Mouse (Mus musculus) heart, adult 2 months (tissue): Measurements from ENCODE around the gene Unc13b. TPM values are rescaled to one million over a fixed set of nuclear protein-coding genes. Genes with fewer than 3 reads are reported as not detected.

Experiments
- DNase-seq, 2 experiments: peaks; one replicate each; pipeline ENCODE4 v3.0.0; 2021
- H3K27ac ChIP-seq: fragments of 200-600 bp; 2 replicates; pipeline ENCODE4 v1.8.1; 2022
- H3K27me3 ChIP-seq: fragments of 200-500 bp; 2 replicates; pipeline ENCODE4 v1.6.1; 2012; ENCODE audit warnings: mild to moderate bottlenecking, low read length, inconsistent platforms, mixed read lengths; ENCODE audit not compliant: control insufficient read depth, insufficient read depth
- H3K36me3 ChIP-seq: fragments of 200-500 bp; 2 replicates; pipeline ENCODE4 v1.6.1; 2012; ENCODE audit warnings: low read length, inconsistent platforms; ENCODE audit not compliant: control insufficient read depth, insufficient read depth
- H3K4me1 ChIP-seq: fragments of 200-500 bp; 2 replicates; pipeline ENCODE4 v1.6.1; 2011; ENCODE audit warnings: low read length; ENCODE audit not compliant: control insufficient read depth, insufficient read depth
- H3K4me3 ChIP-seq: fragments of 200-600 bp; 2 replicates; pipeline ENCODE4 v1.8.1; 2022
- H3K79me2 ChIP-seq: fragments of 200-500 bp; replicated peaks from 2 replicates; pipeline ENCODE4 v1.6.1; 2012; ENCODE audit warnings: mild to moderate bottlenecking, inconsistent platforms, low read length, moderate library complexity, mixed read lengths; ENCODE audit not compliant: control insufficient read depth, insufficient read depth
- H3K9ac ChIP-seq: fragments of 200-500 bp; 2 replicates; pipeline ENCODE4 v1.6.1; 2012; ENCODE audit warnings: low read depth, mild to moderate bottlenecking, control low read depth, inconsistent platforms, low read length, mixed read lengths
- CTCF ChIP-seq: fragments of 200-600 bp; IDR thresholded peaks from 2 replicates; pipeline ENCODE4 v1.8.1; 2022; ENCODE audit warnings: antibody characterized with exemption, mild to moderate bottlenecking, moderate library complexity
- EP300 ChIP-seq: fragments of 200-500 bp; IDR thresholded peaks from 2 replicates; pipeline ENCODE4 v1.6.1; 2011; ENCODE audit warnings: low read depth, low read length, control low read depth; ENCODE audit not compliant: insufficient read depth
- POLR2A ChIP-seq: fragments of 200-500 bp; IDR thresholded peaks from 2 replicates; pipeline ENCODE4 v1.6.1; 2011; ENCODE audit warnings: mild to moderate bottlenecking, low read depth, low read length, control low read depth; ENCODE audit not compliant: insufficient read depth
- WGBS: fragments of 180-500 bp; shearing (Covaris S2); methylation state at CpG from one replicate; pipeline ENCODE4 v1.1.7; 2018; 5-methylcytosine and 5-hydroxymethylcytosine counted together
- intact Hi-C: fragments of 180-260 bp; cut with DNase I; formaldehyde crosslinking; loops from one replicate; pipeline ENCODE4 v1.15.1; 2025
- polyA plus RNA-seq: library from polyadenylated mRNA; depleted of rRNA; stranded (reverse); fragments of >200 nt; gene quantifications from 2 replicates; pipeline ENCODE4 v1.2.3, GENCODE M21; 2012
- total RNA-seq, 2 experiments: library from RNA; stranded (reverse); gene quantifications; 2 replicates each; pipeline ENCODE4 v1.2.3; 2021

Unc13b gene
- total and polyA plus RNA-seq, 3 experiments, result 6.7 to 10.9 (median 10.0) TPM

DNA sequence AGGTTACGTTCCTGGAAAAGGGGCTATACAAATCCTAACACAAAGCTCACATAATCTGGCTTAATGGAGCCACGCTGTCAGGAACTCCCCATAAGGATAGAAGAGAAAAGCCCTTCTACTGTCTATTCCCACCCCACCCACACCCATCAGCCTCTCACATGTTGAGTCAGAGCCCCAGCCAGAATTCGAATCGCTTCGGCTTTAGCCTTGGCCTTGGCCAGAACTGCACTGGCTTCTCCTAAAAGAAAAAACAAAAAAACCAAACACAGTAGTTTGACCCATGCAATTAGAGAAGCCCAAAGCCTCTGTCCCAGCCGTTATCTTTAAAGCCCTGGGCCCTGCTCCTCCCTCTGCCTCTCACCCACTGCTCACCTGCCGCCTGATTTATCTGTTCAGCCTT is 29.6 kb upstream of the Unc13b start:
- Histone ChIP-seq H3K27ac (no peak overlapping the region), H3K9ac (no peak overlapping the region), H3K4me3 (no peak overlapping the region), H3K36me3 (no peaks in the 10 kb centered on the region), H3K4me1 (peaks cover 7% of the 10 kb centered on the region), H3K27me3 (no peaks in the 10 kb centered on the region), H3K79me2 (no peaks in the 10 kb centered on the region; the same call in 1 of the 2 replicates)
- DNase-seq, result no peak
- intact Hi-C loops, result no loop called here
- no peak for TF ChIP-seq POLR2A
- no peak for TF ChIP-seq EP300
- TF ChIP-seq CTCF, result no peak
- 95% methylated on average over 7 of the region's 7 CpGs for WGBS

DNA sequence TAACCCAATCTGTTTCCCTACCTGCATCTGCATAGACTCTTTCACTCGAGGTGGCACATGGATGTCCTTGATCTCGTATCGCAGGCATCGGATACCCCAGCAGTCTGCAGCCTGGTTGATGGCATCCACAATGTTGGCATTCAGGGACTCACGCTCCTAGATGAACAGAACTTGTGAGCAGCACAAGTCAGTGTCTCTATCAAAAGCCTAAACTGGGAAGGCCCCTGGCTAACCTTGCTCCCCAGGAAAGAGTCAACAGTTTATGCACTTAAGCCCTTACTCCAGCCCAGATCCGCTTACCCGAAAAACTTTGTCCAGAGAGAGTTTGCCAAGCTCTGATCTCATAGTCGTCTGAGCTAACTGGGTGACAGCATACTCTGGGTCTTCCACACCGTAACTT is 29.0 kb upstream of the Unc13b start:
- H3K79me2 ChIP-seq, result no peaks in the 10 kb centered on the region; the same call in 1 of the 2 replicates
- no peak overlapping the region for H3K9ac ChIP-seq
- peaks cover 7% of the 10 kb centered on the region for H3K4me1 ChIP-seq
- intact Hi-C loops, result no loop called here
- no peaks in the 10 kb centered on the region for H3K36me3 ChIP-seq
- WGBS, result 88% methylated on average over 9 of the region's 9 CpGs
- no peak overlapping the region for H3K27ac ChIP-seq
- no peak for DNase-seq
- no peaks in the 10 kb centered on the region for H3K27me3 ChIP-seq
- no peak for TF ChIP-seq EP300
- no peak for TF ChIP-seq POLR2A
- no peak for TF ChIP-seq CTCF
- no peak overlapping the region for H3K4me3 ChIP-seq

DNA sequence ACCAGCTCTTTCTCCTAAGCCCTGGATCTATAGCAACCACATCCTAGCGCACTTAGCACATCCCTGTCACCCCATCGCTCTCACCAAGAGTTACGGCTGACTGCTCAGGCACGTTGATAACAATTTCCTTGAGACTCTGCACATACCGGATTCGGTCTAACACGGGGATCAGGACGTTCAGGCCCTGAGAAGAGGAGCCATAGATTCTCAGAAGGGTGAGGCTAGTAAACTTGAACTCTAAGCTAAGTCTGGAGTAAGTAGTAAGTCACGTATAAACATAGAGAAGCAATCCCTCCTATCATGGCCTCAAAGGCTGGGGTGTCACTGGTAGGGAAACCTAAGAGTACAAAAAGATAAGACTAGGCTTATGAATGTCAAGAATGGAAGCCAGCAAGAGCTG is 28.4 kb upstream of the Unc13b start:
- peaks cover 4% of the 10 kb centered on the region for H3K4me1 ChIP-seq
- 59% methylated on average over 9 of the region's 9 CpGs for WGBS
- no peaks in the 10 kb centered on the region for H3K36me3 ChIP-seq
- H3K27me3 ChIP-seq, result no peaks in the 10 kb centered on the region
- H3K79me2 ChIP-seq, result no peaks in the 10 kb centered on the region; the same call in 1 of the 2 replicates
- no peak for TF ChIP-seq EP300
- no peak for TF ChIP-seq CTCF
- TF ChIP-seq POLR2A, result no peak
- H3K4me3 ChIP-seq, result peak overlapping the region; percentile 65
- peak overlapping the region; percentile 81 for H3K9ac ChIP-seq
- DNase-seq, result no peak
- intact Hi-C loops, result no loop called here
- H3K27ac ChIP-seq, result no peak overlapping the region; the same call in 1 of the 2 replicates

DNA sequence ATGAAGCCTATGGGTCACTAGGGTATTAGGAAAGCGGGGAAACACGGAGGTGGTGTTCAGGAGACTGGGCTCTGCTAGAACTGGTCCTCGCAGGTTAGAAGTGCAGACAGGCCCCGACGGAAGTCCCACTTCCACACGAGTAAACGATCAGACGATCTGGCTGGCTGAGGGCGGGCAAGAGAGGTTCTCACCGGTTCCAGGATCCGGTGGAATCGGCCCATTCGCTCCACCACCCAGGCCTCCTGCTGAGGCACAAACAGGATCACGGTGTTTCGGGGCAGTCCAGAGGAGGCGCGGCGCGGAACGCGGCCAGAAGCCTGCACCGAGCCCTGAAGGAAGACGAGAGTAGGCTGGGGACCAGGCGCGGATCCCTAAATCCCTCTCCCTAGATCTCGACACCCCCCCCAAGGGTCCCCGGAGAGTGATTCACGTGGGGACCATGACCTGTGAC is 27.9 kb upstream of the Unc13b start:
- no peaks in the 10 kb centered on the region for H3K36me3 ChIP-seq
- intact Hi-C loops, result no loop called here
- DNase-seq, result no peak

DNA sequence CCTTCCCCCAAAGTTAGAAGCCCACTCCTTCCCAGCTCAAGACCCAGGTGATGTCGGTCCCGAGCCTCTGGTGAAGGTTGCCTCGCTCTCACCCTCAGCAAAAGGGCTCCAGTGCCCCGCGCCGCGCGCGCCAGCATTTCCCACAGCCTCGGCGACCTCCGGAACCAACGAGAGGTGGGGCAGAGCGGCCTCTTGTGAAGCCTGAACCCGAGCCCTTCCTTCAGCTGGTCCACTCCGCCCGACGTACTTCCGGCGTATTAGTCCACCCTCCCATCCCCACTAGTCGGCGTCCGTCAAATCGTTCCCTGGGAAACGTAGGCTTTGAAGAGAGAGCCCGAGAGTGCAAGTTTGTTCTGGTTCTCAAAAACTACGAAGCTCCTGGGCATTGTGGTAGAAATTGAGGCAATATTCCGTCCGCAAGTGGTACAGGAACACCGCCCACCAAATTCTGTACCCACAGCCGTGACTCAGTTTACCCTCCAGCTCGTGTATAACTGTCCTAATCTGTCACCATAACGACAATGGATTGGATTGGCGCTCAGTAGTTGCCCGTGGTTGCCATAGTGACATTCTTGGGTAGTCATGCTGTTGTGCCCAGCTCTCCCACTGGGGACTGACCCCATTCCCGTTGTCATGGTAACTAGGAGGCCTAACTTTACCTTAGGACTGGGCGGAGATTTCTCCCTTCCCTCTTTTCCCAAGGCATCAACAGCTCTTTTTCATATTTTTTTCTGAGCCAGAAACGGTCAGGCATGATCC is 27.3 kb upstream of the Unc13b start, which contains the start of gene Stoml2:
Gene Stoml2 (minus strand): TSS at position 474 of the 759 bp plus-strand sequence.
- Histone ChIP-seq H3K4me1 (peaks cover 4% of the 10 kb centered on the region), H3K36me3 (no peaks in the 10 kb centered on the region), H3K27ac (peak within 1 kb of the TSS; percentile 91), H3K79me2 (no peaks in the 10 kb centered on the region; the same call in 1 of the 2 replicates), H3K9ac (peak within 1 kb of the TSS; percentile 81), H3K27me3 (no peaks in the 10 kb centered on the region), H3K4me3 (peak within 1 kb of the TSS; percentile 65)
- peak; percentile 91 to 93 for DNase-seq
- TF ChIP-seq EP300 (peak; percentile 59; the same call in 1 of the 2 replicates), POLR2A (peak; percentile 80), CTCF (peak; percentile 50)
- 2% methylated on average over 38 of the region's 38 CpGs for WGBS
- intact Hi-C loops, result no loop called here

More for the DNA sequence above, 27.9 kb upstream of the Unc13b start:
- no peak for TF ChIP-seq CTCF
- no peak for TF ChIP-seq EP300
- no peak for TF ChIP-seq POLR2A
- WGBS, result 2% methylated on average over 28 of the region's 28 CpGs
- Histone ChIP-seq H3K4me3 (peak overlapping the region; percentile 65), H3K79me2 (no peaks in the 10 kb centered on the region; the same call in 1 of the 2 replicates), H3K27ac (peak overlapping the region; percentile 91), H3K27me3 (no peaks in the 10 kb centered on the region), H3K9ac (peak overlapping the region; percentile 81), H3K4me1 (peaks cover 4% of the 10 kb centered on the region)

- H3K4me3 ChIP-seq, result no peak overlapping the region
- no peak for DNase-seq
- H3K79me2 ChIP-seq, result no peaks in the 10 kb centered on the region; the same call in 1 of the 2 replicates
- H3K9ac ChIP-seq, result no peak overlapping the region
- H3K27ac ChIP-seq, result no peak overlapping the region
- no peaks in the 10 kb centered on the region for H3K27me3 ChIP-seq
- WGBS, result 100% methylated on average over 1 of the region's 1 CpGs
- TF ChIP-seq CTCF (no peak), POLR2A (no peak), EP300 (no peak)
- H3K4me1 ChIP-seq, result peaks cover 4% of the 10 kb centered on the region
- intact Hi-C loops, result no loop called here
- H3K36me3 ChIP-seq, result no peaks in the 10 kb centered on the region
Observed at GRCm38 (mm10) chr4:43032501-43032900, 26.3 kb upstream of the Unc13b start.
